Mouse (Mus musculus) cerebellum, adult 2 months (tissue): ENCODE results near the gene Ifnar2.

Experiments
- CTCF ChIP-seq: fragments of 200-500 bp; IDR thresholded peaks from 2 replicates; pipeline ENCODE4 v1.5.1; 2011; ENCODE audit warnings: low read depth, mild to moderate bottlenecking, control low read depth, low read length, moderate library complexity, borderline replicate concordance; ENCODE audit not compliant: insufficient read depth
- POLR2A ChIP-seq: fragments of 200-500 bp; IDR thresholded peaks from 2 replicates; pipeline ENCODE4 v1.6.1; 2011; ENCODE audit warnings: low read length, control low read depth, borderline replicate concordance; ENCODE audit not compliant: insufficient read depth

- TF ChIP-seq CTCF (no peak), POLR2A (no peak)
Observed at GRCm38 (mm10) chr16:91356760-91357525, 15.6 kb upstream of the Ifnar2 start.
